Mouse (Mus musculus): ENCODE data around the gene Clp1. TPM values are rescaled to one million over a fixed set of nuclear protein-coding genes. Genes with fewer than 3 reads are reported as not detected.

The Clp1 gene
- polyA plus RNA-seq, 1 experiment from 2014 or later = 34.5 TPM

GRCm38 (mm10) chr2:84721182-84721581 is 6.0 kb downstream of the Clp1 start:
- Histone ChIP-seq H3K9ac (ENCODE audit: low read depth, low read length) (no peak overlapping the region), H3K36me3 (ENCODE audit: control insufficient read depth, insufficient read depth, low read length) (peaks cover 25% of the 10 kb centered on the region)

DNA sequence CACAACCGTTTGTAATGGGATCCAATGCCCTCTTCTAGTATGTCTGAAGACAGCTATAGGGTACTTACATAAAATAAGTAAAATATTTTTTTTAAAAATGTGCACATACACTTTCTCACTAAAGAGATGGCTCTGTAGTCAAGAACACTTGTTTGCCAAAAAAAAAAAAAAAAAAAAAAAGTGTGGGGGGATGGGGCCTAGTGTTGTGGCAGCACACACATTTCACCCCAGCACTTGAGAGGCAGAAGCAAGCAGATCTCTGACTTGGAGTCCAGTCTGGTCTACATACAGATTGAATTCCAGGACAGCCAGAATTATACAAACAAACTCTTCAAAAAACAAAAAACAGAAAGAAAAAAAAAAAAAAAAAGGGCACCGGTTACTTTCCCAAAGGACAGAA is 6.4 kb downstream of the Clp1 start:
- Histone ChIP-seq H3K9me3 (ENCODE audit: control insufficient read depth, low read length) (no peaks in the 10 kb centered on the region), H3K4me3 (ENCODE audit: low read length) (no peak overlapping the region), H3K27me3 (ENCODE audit: control insufficient read depth, insufficient read depth, low read length) (no peaks in the 10 kb centered on the region), H3K4me2 (replicated peaks; ENCODE audit: low read depth, low read length) (no peak overlapping the region), H3K27ac (ENCODE audit: low read depth, low read length) (no peak overlapping the region), H3K4me1 (ENCODE audit: control insufficient read depth, insufficient read depth, low read length) (no peaks in the 10 kb centered on the region), H3K9ac (ENCODE audit: low read depth, low read length) (no peak overlapping the region), H3K36me3 (ENCODE audit: control insufficient read depth, insufficient read depth, low read length) (peaks cover 25% of the 10 kb centered on the region)
- no peak for ATAC-seq (ENCODE audit: low FRiP score, low TSS enrichment)
- WGBS = 95% methylated on average over 2 of the region's 2 CpGs

More at GRCm38 (mm10) chr2:84721182-84721581, 6.0 kb downstream of the Clp1 start:
- no peak for ATAC-seq (ENCODE audit: low FRiP score, low TSS enrichment)
- Histone ChIP-seq H3K4me1 (ENCODE audit: control insufficient read depth, insufficient read depth, low read length) (peaks cover 2% of the 10 kb centered on the region), H3K27me3 (ENCODE audit: control insufficient read depth, insufficient read depth, low read length) (no peaks in the 10 kb centered on the region), H3K9me3 (ENCODE audit: control insufficient read depth, low read length) (no peaks in the 10 kb centered on the region), H3K4me3 (ENCODE audit: low read length) (no peak overlapping the region), H3K27ac (ENCODE audit: low read depth, low read length) (no peak overlapping the region), H3K4me2 (replicated peaks; ENCODE audit: low read depth, low read length) (no peak overlapping the region)
- 83% methylated on average over 3 of the region's 3 CpGs for WGBS

- WGBS = 92% methylated on average over 4 of the region's 4 CpGs
- no peaks in the 10 kb centered on the region; the same call in 1 of the 2 replicates for H3K36me3 ChIP-seq (ENCODE audit: control insufficient read depth, insufficient read depth, low read length)
- no peak for ATAC-seq (ENCODE audit: low FRiP score, low TSS enrichment)
Observed at GRCm38 (mm10) chr2:84717357-84717756, 9.8 kb downstream of the Clp1 start.

GRCm38 (mm10) chr2:84716423-84717355 is 10.5 kb downstream of the Clp1 start:
- ATAC-seq (ENCODE audit: low FRiP score, low TSS enrichment) = no peak
- Histone ChIP-seq H3K36me3 (ENCODE audit: control insufficient read depth, insufficient read depth, low read length) (no peaks in the 10 kb centered on the region; the same call in 1 of the 2 replicates), H3K27ac (ENCODE audit: low read depth, low read length) (peak overlapping the region; percentile 93), H3K4me3 (ENCODE audit: low read length) (peak overlapping the region; percentile 97), H3K27me3 (ENCODE audit: control insufficient read depth, insufficient read depth, low read length) (no peaks in the 10 kb centered on the region), H3K9me3 (ENCODE audit: control insufficient read depth, low read length) (no peaks in the 10 kb centered on the region), H3K9ac (ENCODE audit: low read depth, low read length) (peak overlapping the region; percentile 94), H3K4me1 (ENCODE audit: control insufficient read depth, insufficient read depth, low read length) (peaks cover 4% of the 10 kb centered on the region; the same call in 1 of the 2 replicates), H3K4me2 (replicated peaks; ENCODE audit: low read depth, low read length) (peak overlapping the region; percentile 83)
- WGBS = 36% methylated on average over 9 of the region's 9 CpGs

More at GRCm38 (mm10) chr2:84717357-84717756, 9.8 kb downstream of the Clp1 start:
- H3K4me1 ChIP-seq (ENCODE audit: control insufficient read depth, insufficient read depth, low read length) = peaks cover 4% of the 10 kb centered on the region; the same call in 1 of the 2 replicates
- H3K4me2 ChIP-seq (replicated peaks; ENCODE audit: low read depth, low read length) = no peak overlapping the region
- H3K27ac ChIP-seq (ENCODE audit: low read depth, low read length) = no peak overlapping the region
- H3K9ac ChIP-seq (ENCODE audit: low read depth, low read length) = no peak overlapping the region
- no peaks in the 10 kb centered on the region for H3K9me3 ChIP-seq (ENCODE audit: control insufficient read depth, low read length)
- no peaks in the 10 kb centered on the region for H3K27me3 ChIP-seq (ENCODE audit: control insufficient read depth, insufficient read depth, low read length)
- H3K4me3 ChIP-seq (ENCODE audit: low read length) = no peak overlapping the region

GRCm38 (mm10) chr2:84715562-84716361 is 11.4 kb downstream of the Clp1 start:
- under 1% methylated on average over 33 of the region's 33 CpGs for WGBS

GRCm38 (mm10) chr2:84714811-84715561 is 12.2 kb downstream of the Clp1 start, which contains the start of gene Zdhhc5:
TSS of gene Zdhhc5 (minus strand) at chr2:84715180.
- Histone ChIP-seq H3K4me3 (ENCODE audit: low read length) (peak within 1 kb of the TSS; percentile 97), H3K27me3 (ENCODE audit: control insufficient read depth, insufficient read depth, low read length) (no peaks in the 10 kb centered on the region), H3K9me3 (ENCODE audit: control insufficient read depth, low read length) (no peaks in the 10 kb centered on the region), H3K27ac (ENCODE audit: low read depth, low read length) (peak within 1 kb of the TSS; percentile 93), H3K4me1 (ENCODE audit: control insufficient read depth, insufficient read depth, low read length) (peaks cover 4% of the 10 kb centered on the region; the same call in 1 of the 2 replicates), H3K4me2 (replicated peaks; ENCODE audit: low read depth, low read length) (peak within 1 kb of the TSS; percentile 83), H3K36me3 (ENCODE audit: control insufficient read depth, insufficient read depth, low read length) (peaks cover 11% of the 10 kb centered on the region), H3K9ac (ENCODE audit: low read depth, low read length) (peak within 1 kb of the TSS; percentile 94)
- ATAC-seq (ENCODE audit: low FRiP score, low TSS enrichment) = peak; percentile 98
- WGBS = under 1% methylated on average over 99 of the region's 107 CpGs

More at GRCm38 (mm10) chr2:84715562-84716361, 11.4 kb downstream of the Clp1 start:
- H3K4me1 ChIP-seq (ENCODE audit: control insufficient read depth, insufficient read depth, low read length) = peaks cover 4% of the 10 kb centered on the region; the same call in 1 of the 2 replicates
- peaks cover 3% of the 10 kb centered on the region for H3K36me3 ChIP-seq (ENCODE audit: control insufficient read depth, insufficient read depth, low read length)
- no peaks in the 10 kb centered on the region for H3K9me3 ChIP-seq (ENCODE audit: control insufficient read depth, low read length)
- peak overlapping the region; percentile 94 for H3K9ac ChIP-seq (ENCODE audit: low read depth, low read length)
- no peaks in the 10 kb centered on the region for H3K27me3 ChIP-seq (ENCODE audit: control insufficient read depth, insufficient read depth, low read length)
- H3K4me2 ChIP-seq (replicated peaks; ENCODE audit: low read depth, low read length) = peak overlapping the region; percentile 83
- peak overlapping the region; percentile 93 for H3K27ac ChIP-seq (ENCODE audit: low read depth, low read length)
- peak overlapping the region; percentile 97 for H3K4me3 ChIP-seq (ENCODE audit: low read length)
- peak; percentile 96 for ATAC-seq (ENCODE audit: low FRiP score, low TSS enrichment)

- peak; percentile 23 for ATAC-seq (ENCODE audit: low FRiP score, low TSS enrichment)
- peak overlapping the region; percentile 68 for H3K4me2 ChIP-seq (replicated peaks; ENCODE audit: low read depth, low read length)
- H3K27me3 ChIP-seq (ENCODE audit: control insufficient read depth, insufficient read depth, low read length) = no peaks in the 10 kb centered on the region
- peak overlapping the region; percentile 94 for H3K9ac ChIP-seq (ENCODE audit: low read depth, low read length)
- no peaks in the 10 kb centered on the region for H3K9me3 ChIP-seq (ENCODE audit: control insufficient read depth, low read length)
- peak overlapping the region; percentile 97 for H3K4me3 ChIP-seq (ENCODE audit: low read length)
- peaks cover 16% of the 10 kb centered on the region for H3K36me3 ChIP-seq (ENCODE audit: control insufficient read depth, insufficient read depth, low read length)
- peaks cover 4% of the 10 kb centered on the region; the same call in 1 of the 2 replicates for H3K4me1 ChIP-seq (ENCODE audit: control insufficient read depth, insufficient read depth, low read length)
- 1% methylated on average over 22 of the region's 26 CpGs for WGBS
- H3K27ac ChIP-seq (ENCODE audit: low read depth, low read length) = peak overlapping the region; percentile 93
Observed at GRCm38 (mm10) chr2:84714422-84714810, 12.7 kb downstream of the Clp1 start.

- no peak for ATAC-seq (ENCODE audit: low FRiP score, low TSS enrichment)
- H3K9ac ChIP-seq (ENCODE audit: low read depth, low read length) = no peak overlapping the region
- no peak overlapping the region for H3K4me3 ChIP-seq (ENCODE audit: low read length)
- H3K9me3 ChIP-seq (ENCODE audit: control insufficient read depth, low read length) = no peaks in the 10 kb centered on the region
- peaks cover 9% of the 10 kb centered on the region; the same call in 1 of the 2 replicates for H3K4me1 ChIP-seq (ENCODE audit: control insufficient read depth, insufficient read depth, low read length)
- 94% methylated on average over 2 of the region's 2 CpGs for WGBS
- H3K4me2 ChIP-seq (replicated peaks; ENCODE audit: low read depth, low read length) = no peak overlapping the region
- H3K27ac ChIP-seq (ENCODE audit: low read depth, low read length) = no peak overlapping the region
- no peaks in the 10 kb centered on the region for H3K27me3 ChIP-seq (ENCODE audit: control insufficient read depth, insufficient read depth, low read length)
- H3K36me3 ChIP-seq (ENCODE audit: control insufficient read depth, insufficient read depth, low read length) = peaks cover 28% of the 10 kb centered on the region
Observed at GRCm38 (mm10) chr2:84711898-84712297, 15.3 kb downstream of the Clp1 start.
